Mouse (Mus musculus): ENCODE data around the gene Dnajc16. TPM values are rescaled to one million over a fixed set of nuclear protein-coding genes. Genes with fewer than 3 reads are reported as not detected.
A peak's percentile ranks its signal among the peaks of the same experiment; 100 is the strongest.

Dnajc16 gene
- polyA plus RNA-seq, 1 experiment from 2014 or later, result 3.7 TPM

- Histone ChIP-seq H3K4me1 (ENCODE audit: insufficient read depth, low read depth, low read length) (no peaks in the 10 kb centered on the region), H3K27me3 (replicated peaks; ENCODE audit: insufficient read depth, low read length) (no peaks in the 10 kb centered on the region), H3K9me3 (ENCODE audit: low read length) (no peaks in the 10 kb centered on the region), H3K27ac (ENCODE audit: low read length) (no peak overlapping the region), H3K36me3 (ENCODE audit: insufficient read depth, low read length) (no peaks in the 10 kb centered on the region), H3K4me3 (ENCODE audit: low read depth, low read length) (no peak overlapping the region), H3K9ac (replicated peaks; ENCODE audit: low read depth) (no peak overlapping the region), H3K4me2 (replicated peaks; ENCODE audit: low read depth, low read length) (no peak overlapping the region)
- TF ChIP-seq CTCF (IDR thresholded peaks at IDR 0.05) (no peak), EP300 (IDR thresholded peaks at IDR 0.05) (no peak)
- no peak for ATAC-seq
- DNase-seq (ENCODE audit: low spot score), result no peak
- 81% methylated on average over 13 of the region's 13 CpGs for WGBS
Measured at GRCm38 (mm10) chr4:141730401-141730800, 60.3 kb downstream of the Dnajc16 start.

GRCm38 (mm10) chr4:141729266-141729665 is 61.5 kb downstream of the Dnajc16 start:
- 85% methylated on average over 3 of the region's 3 CpGs for WGBS
- no peaks in the 10 kb centered on the region for H3K4me1 ChIP-seq (ENCODE audit: insufficient read depth, low read depth, low read length)
- no peak for DNase-seq (ENCODE audit: low spot score)

GRCm38 (mm10) chr4:141725738-141726137 is 65.0 kb downstream of the Dnajc16 start:
- Histone ChIP-seq H3K9ac (replicated peaks; ENCODE audit: low read depth) (no peak overlapping the region), H3K36me3 (ENCODE audit: insufficient read depth, low read length) (no peaks in the 10 kb centered on the region), H3K4me3 (ENCODE audit: low read depth, low read length) (no peak overlapping the region), H3K4me1 (ENCODE audit: insufficient read depth, low read depth, low read length) (peaks cover 4% of the 10 kb centered on the region; the same call in 1 of the 2 replicates), H3K27me3 (replicated peaks; ENCODE audit: insufficient read depth, low read length) (no peaks in the 10 kb centered on the region), H3K4me2 (replicated peaks; ENCODE audit: low read depth, low read length) (no peak overlapping the region), H3K9me3 (ENCODE audit: low read length) (no peaks in the 10 kb centered on the region), H3K27ac (ENCODE audit: low read length) (no peak overlapping the region)
- no peak for TF ChIP-seq CTCF (IDR thresholded peaks at IDR 0.05)
- no peak for TF ChIP-seq EP300 (IDR thresholded peaks at IDR 0.05)
- peak; percentile 44 for DNase-seq (ENCODE audit: low spot score)
- 36% methylated on average over 3 of the region's 3 CpGs for WGBS
- ATAC-seq, result no peak

More at GRCm38 (mm10) chr4:141729266-141729665, 61.5 kb downstream of the Dnajc16 start:
- TF ChIP-seq EP300 (IDR thresholded peaks at IDR 0.05) (no peak), CTCF (IDR thresholded peaks at IDR 0.05) (no peak)
- H3K36me3 ChIP-seq (ENCODE audit: insufficient read depth, low read length), result no peaks in the 10 kb centered on the region
- no peak overlapping the region for H3K27ac ChIP-seq (ENCODE audit: low read length)
- ATAC-seq, result no peak
- H3K9ac ChIP-seq (replicated peaks; ENCODE audit: low read depth), result no peak overlapping the region
- no peak overlapping the region for H3K4me2 ChIP-seq (replicated peaks; ENCODE audit: low read depth, low read length)
- no peaks in the 10 kb centered on the region for H3K9me3 ChIP-seq (ENCODE audit: low read length)
- H3K4me3 ChIP-seq (ENCODE audit: low read depth, low read length), result no peak overlapping the region
- H3K27me3 ChIP-seq (replicated peaks; ENCODE audit: insufficient read depth, low read length), result no peaks in the 10 kb centered on the region

- Histone ChIP-seq H3K27me3 (replicated peaks; ENCODE audit: insufficient read depth, low read length) (no peaks in the 10 kb centered on the region), H3K27ac (ENCODE audit: low read length) (no peak overlapping the region), H3K9me3 (ENCODE audit: low read length) (no peaks in the 10 kb centered on the region), H3K4me2 (replicated peaks; ENCODE audit: low read depth, low read length) (no peak overlapping the region), H3K4me3 (ENCODE audit: low read depth, low read length) (no peak overlapping the region), H3K9ac (replicated peaks; ENCODE audit: low read depth) (no peak overlapping the region), H3K4me1 (ENCODE audit: insufficient read depth, low read depth, low read length) (peaks cover 8% of the 10 kb centered on the region; the same call in 1 of the 2 replicates), H3K36me3 (ENCODE audit: insufficient read depth, low read length) (no peaks in the 10 kb centered on the region)
- TF ChIP-seq CTCF (IDR thresholded peaks at IDR 0.05) (no peak), EP300 (IDR thresholded peaks at IDR 0.05) (no peak)
- WGBS, result 57% methylated on average over 5 of the region's 5 CpGs
- ATAC-seq, result no peak
- no peak for DNase-seq (ENCODE audit: low spot score)
Measured at GRCm38 (mm10) chr4:141725277-141725676, 65.5 kb downstream of the Dnajc16 start.

- no peak overlapping the region for H3K4me3 ChIP-seq (ENCODE audit: low read depth, low read length)
- ATAC-seq (no peak), DNase-seq (ENCODE audit: low spot score) (no peak)
- H3K27me3 ChIP-seq (replicated peaks; ENCODE audit: insufficient read depth, low read length), result no peaks in the 10 kb centered on the region
- no peak for TF ChIP-seq EP300 (IDR thresholded peaks at IDR 0.05)
- TF ChIP-seq CTCF (IDR thresholded peaks at IDR 0.05), result no peak
- H3K9ac ChIP-seq (replicated peaks; ENCODE audit: low read depth), result no peak overlapping the region
- no peak overlapping the region for H3K27ac ChIP-seq (ENCODE audit: low read length)
- no peaks in the 10 kb centered on the region for H3K36me3 ChIP-seq (ENCODE audit: insufficient read depth, low read length)
- no peaks in the 10 kb centered on the region for H3K9me3 ChIP-seq (ENCODE audit: low read length)
- H3K4me1 ChIP-seq (ENCODE audit: insufficient read depth, low read depth, low read length), result peaks cover 8% of the 10 kb centered on the region; the same call in 1 of the 2 replicates
- no peak overlapping the region for H3K4me2 ChIP-seq (replicated peaks; ENCODE audit: low read depth, low read length)
- WGBS, result 55% methylated on average over 11 of the region's 11 CpGs
Measured at GRCm38 (mm10) chr4:141724594-141724993, 66.1 kb downstream of the Dnajc16 start.

- no peaks in the 10 kb centered on the region for H3K9me3 ChIP-seq (ENCODE audit: low read length)
- H3K27me3 ChIP-seq (replicated peaks; ENCODE audit: insufficient read depth, low read length), result no peaks in the 10 kb centered on the region
- ATAC-seq, result no peak
- peak overlapping the region; percentile 98; the same call in 1 of the 2 replicates for H3K27ac ChIP-seq (ENCODE audit: low read length)
- H3K4me1 ChIP-seq (ENCODE audit: insufficient read depth, low read depth, low read length), result peaks cover 8% of the 10 kb centered on the region; the same call in 1 of the 2 replicates
- no peaks in the 10 kb centered on the region for H3K36me3 ChIP-seq (ENCODE audit: insufficient read depth, low read length)
- DNase-seq (ENCODE audit: low spot score), result no peak
- peak overlapping the region; percentile 96 for H3K4me3 ChIP-seq (ENCODE audit: low read depth, low read length)
- 0 out of 2 replicates have a peak overlapping the region, but pooled peaks have one; percentile 6 for H3K9ac ChIP-seq (replicated peaks; ENCODE audit: low read depth)
- peak overlapping the region; percentile 83 for H3K4me2 ChIP-seq (replicated peaks; ENCODE audit: low read depth, low read length)
- TF ChIP-seq EP300 (IDR thresholded peaks at IDR 0.05) (0 out of 2 replicates have a peak, but pooled peaks have one; percentile 34), CTCF (IDR thresholded peaks at IDR 0.05) (no peak)
- WGBS, result 8% methylated on average over 13 of the region's 13 CpGs
Measured at GRCm38 (mm10) chr4:141723673-141724068, 67.1 kb downstream of the Dnajc16 start.
